Mouse (Mus musculus): ENCODE measurements around the gene Arhgef3.

The Arhgef3 gene

GRCm38 (mm10) chr14:27164639-27165038 is 49.9 kb downstream of the Arhgef3 start:
- DNase-seq (ENCODE audit: low read depth), result no peak

GRCm38 (mm10) chr14:27166751-27167150 is 52.1 kb downstream of the Arhgef3 start:
- no peak for DNase-seq (ENCODE audit: low read depth)

- no peak for DNase-seq (ENCODE audit: low read depth)
These were observed 52.5 kb downstream of the Arhgef3 start for GRCm38 (mm10) chr14:27167177-27167576.

- no peak for DNase-seq (ENCODE audit: low read depth)
These were observed 53.7 kb downstream of the Arhgef3 start for GRCm38 (mm10) chr14:27168387-27168786.

- DNase-seq (ENCODE audit: low read depth), result no peak
These were observed 54.6 kb downstream of the Arhgef3 start for GRCm38 (mm10) chr14:27169287-27169686.

GRCm38 (mm10) chr14:27170421-27170820 is 55.7 kb downstream of the Arhgef3 start:
- DNase-seq (ENCODE audit: low read depth), result no peak

- DNase-seq (ENCODE audit: low read depth), result no peak
These were observed 56.6 kb downstream of the Arhgef3 start for GRCm38 (mm10) chr14:27171175-27171830.

GRCm38 (mm10) chr14:27173178-27173803 is 58.6 kb downstream of the Arhgef3 start:
- no peak for DNase-seq (ENCODE audit: low read depth)

- DNase-seq (ENCODE audit: low read depth), result no peak
These were observed 59.6 kb downstream of the Arhgef3 start for GRCm38 (mm10) chr14:27174188-27174786.

- no peak for DNase-seq (ENCODE audit: low read depth)
These were observed 60.2 kb downstream of the Arhgef3 start for GRCm38 (mm10) chr14:27174831-27175301.

- DNase-seq (ENCODE audit: low read depth), result no peak
These were observed 60.6 kb downstream of the Arhgef3 start for GRCm38 (mm10) chr14:27175343-27175742.

GRCm38 (mm10) chr14:27177800-27178559 is 63.3 kb downstream of the Arhgef3 start:
- DNase-seq (ENCODE audit: low read depth), result no peak

GRCm38 (mm10) chr14:27178560-27178920 is 63.8 kb downstream of the Arhgef3 start:
- DNase-seq (ENCODE audit: low read depth), result no peak

GRCm38 (mm10) chr14:27179771-27180170 is 65.1 kb downstream of the Arhgef3 start:
- DNase-seq (ENCODE audit: low read depth), result no peak

GRCm38 (mm10) chr14:27182059-27182458 is 67.4 kb downstream of the Arhgef3 start:
- no peak for DNase-seq (ENCODE audit: low read depth)

GRCm38 (mm10) chr14:27182646-27183438 is 68.1 kb downstream of the Arhgef3 start:
- no peak for DNase-seq (ENCODE audit: low read depth)

- peak; percentile 81 for DNase-seq (ENCODE audit: low read depth)
These were observed 69.0 kb downstream of the Arhgef3 start for GRCm38 (mm10) chr14:27183501-27184230.

- no peak for DNase-seq (ENCODE audit: low read depth)
These were observed 71.2 kb downstream of the Arhgef3 start for GRCm38 (mm10) chr14:27185902-27186301.

GRCm38 (mm10) chr14:27186596-27186995 is 71.9 kb downstream of the Arhgef3 start:
- no peak for DNase-seq (ENCODE audit: low read depth)

- DNase-seq (ENCODE audit: low read depth), result peak; percentile 91
These were observed 72.3 kb downstream of the Arhgef3 start for GRCm38 (mm10) chr14:27187025-27187424.

- DNase-seq (ENCODE audit: low read depth), result no peak
These were observed 73.2 kb downstream of the Arhgef3 start for GRCm38 (mm10) chr14:27187885-27188284.
